Mouse (Mus musculus) MEL (cell line): ENCODE measurements around the gene Sh3tc1. TPM values are rescaled to one million over a fixed set of nuclear protein-coding genes. Genes with fewer than 3 reads are reported as not detected.

Experiments used
- DNase-seq: peaks from one replicate; pipeline ENCODE4 v3.0.0; 2011; ENCODE audit warnings: low read depth, low spot score
- H3K27ac ChIP-seq: 2 replicates; pipeline ENCODE4 v1.5.1; 2012; ENCODE audit warnings: low read depth, mild to moderate bottlenecking, control low read depth, low read length, moderate library complexity; ENCODE audit not compliant: control insufficient read depth
- H3K27me3 ChIP-seq, 2 experiments: fragments of 150-350 bp in 1 of 2; sonication (generic) in 1 of 2; 2 replicates each; pipeline ENCODE4 v1.6.1; 2012; ENCODE audit warnings: low read length in 2 of 2, mild to moderate bottlenecking in 2 of 2, improper control_type of control experiment in 1 of 2, moderate library complexity in 1 of 2; ENCODE audit not compliant: insufficient read depth in 2 of 2, control insufficient read depth in 1 of 2
- H3K36me3 ChIP-seq, 2 experiments: 2 replicates each; pipeline ENCODE4 v1.6.1; 2012 to 2014; ENCODE audit warnings: low read length in 2 of 2, improper control_type of control experiment in 1 of 2, inconsistent platforms in 1 of 2, mild to moderate bottlenecking in 1 of 2; ENCODE audit not compliant: insufficient read depth in 2 of 2, control insufficient read depth in 1 of 2
- H3K4me1 ChIP-seq, 2 experiments: fragments of 150-350 bp in 1 of 2; sonication (generic) in 1 of 2; 2 replicates each; pipeline ENCODE4 v1.6.1; 2012; ENCODE audit warnings: low read length in 2 of 2, improper control_type of control experiment in 1 of 2, mild to moderate bottlenecking in 1 of 2; ENCODE audit not compliant: insufficient read depth in 2 of 2, control insufficient read depth in 1 of 2
- H3K4me3 ChIP-seq, 2 experiments: fragments of 150-350 bp in 1 of 2; sonication (generic) in 1 of 2; 2 replicates each; pipeline ENCODE4 v1.5.1; 2012; ENCODE audit warnings: low read depth in 2 of 2, low read length in 2 of 2, mild to moderate bottlenecking in 2 of 2, moderate library complexity in 2 of 2, control low read depth in 1 of 2, improper control_type of control experiment in 1 of 2; ENCODE audit not compliant: control insufficient read depth in 1 of 2, insufficient read depth in 1 of 2
- H3K79me2 ChIP-seq: 2 replicates; pipeline ENCODE4 v1.6.1; 2012; ENCODE audit warnings: mild to moderate bottlenecking, low read length, moderate library complexity; ENCODE audit not compliant: control insufficient read depth, poor library complexity, insufficient read depth
- H3K9ac ChIP-seq: 2 replicates; pipeline ENCODE4 v1.6.1; 2012; ENCODE audit warnings: low read depth, mild to moderate bottlenecking, control low read depth, low read length, moderate library complexity; ENCODE audit not compliant: control insufficient read depth, poor library complexity, severe bottlenecking
- H3K9me3 ChIP-seq: fragments of 150-350 bp; sonication (generic); replicated peaks from 2 replicates; pipeline ENCODE4 v1.6.1; 2012; ENCODE audit warnings: mild to moderate bottlenecking, low read length, improper control_type of control experiment, moderate library complexity; ENCODE audit not compliant: insufficient read depth
- CTCF ChIP-seq, 3 experiments: IDR thresholded peaks in 2 of 3; conservative IDR thresholded peaks in 1 of 3; 2 replicates each; pipeline ENCODE4 v1.5.1; 2011 to 2012; ENCODE audit warnings: low read length in 3 of 3, low read depth in 2 of 3, mild to moderate bottlenecking in 2 of 3, improper control_type of control experiment in 1 of 3, inconsistent platforms in 1 of 3, mixed read lengths in 1 of 3, moderate library complexity in 1 of 3; ENCODE audit not compliant: control insufficient read depth in 1 of 3, insufficient read depth in 1 of 3, poor library complexity in 1 of 3, severe bottlenecking in 1 of 3
- ELF1 ChIP-seq: IDR thresholded peaks from 2 replicates; pipeline ENCODE4 v1.6.1; 2014; ENCODE audit warnings: low read depth, mild to moderate bottlenecking, inconsistent platforms, low read length, improper control_type of control experiment, moderate library complexity
- GABPA ChIP-seq: IDR thresholded peaks from 2 replicates; pipeline ENCODE4 v1.6.1; 2012; ENCODE audit warnings: low read depth, mild to moderate bottlenecking, inconsistent platforms, low read length, improper control_type of control experiment, moderate library complexity
- GATA1 ChIP-seq: IDR thresholded peaks from 2 replicates; pipeline ENCODE4 v1.6.1; 2011; ENCODE audit warnings: low read depth, low read length, improper control_type of control experiment
- HCFC1 ChIP-seq: IDR thresholded peaks from 2 replicates; pipeline ENCODE4 v1.6.1; 2012; ENCODE audit warnings: low read depth, mild to moderate bottlenecking, inconsistent platforms, low read length, improper control_type of control experiment, moderate library complexity
- JUND ChIP-seq: IDR thresholded peaks from 2 replicates; pipeline ENCODE4 v1.6.1; 2011; ENCODE audit warnings: low read depth, mild to moderate bottlenecking, improper control_type of control experiment, low read length
- KAT2A ChIP-seq: conservative IDR thresholded peaks from 2 replicates; pipeline ENCODE4 v1.6.1; 2012; ENCODE audit warnings: low read depth, low read length, improper control_type of control experiment, inconsistent platforms
- MEF2A ChIP-seq: IDR thresholded peaks from 2 replicates; pipeline ENCODE4 v1.6.1; 2014; ENCODE audit warnings: low read depth, mild to moderate bottlenecking, inconsistent platforms, low read length, improper control_type of control experiment; ENCODE audit not compliant: poor library complexity, insufficient replicate concordance, severe bottlenecking; ENCODE audit errors: extremely low read depth
- MYC ChIP-seq: IDR thresholded peaks from 2 replicates; pipeline ENCODE4 v1.6.1; 2011; ENCODE audit warnings: low read depth, mild to moderate bottlenecking, low read length, improper control_type of control experiment, moderate library complexity
- NRF1 ChIP-seq: IDR thresholded peaks from 2 replicates; pipeline ENCODE4 v1.6.1; 2014; ENCODE audit warnings: low read depth, mild to moderate bottlenecking, inconsistent platforms, low read length, improper control_type of control experiment, moderate library complexity; ENCODE audit not compliant: poor library complexity, insufficient read depth, severe bottlenecking
- POLR2A ChIP-seq, 2 experiments: IDR thresholded peaks; 2 replicates each; pipeline ENCODE4 v1.6.1; 2011 to 2012; ENCODE audit warnings: low read length in 2 of 2, mild to moderate bottlenecking in 2 of 2, control low read depth in 1 of 2, improper control_type of control experiment in 1 of 2, low read depth in 1 of 2, moderate library complexity in 1 of 2; ENCODE audit not compliant: control insufficient read depth in 1 of 2, insufficient read depth in 1 of 2, poor library complexity in 1 of 2
- SMC3 ChIP-seq: IDR thresholded peaks from 2 replicates; pipeline ENCODE4 v1.6.1; 2011; ENCODE audit warnings: low read depth, low read length, improper control_type of control experiment
- UBTF ChIP-seq: IDR thresholded peaks from 2 replicates; pipeline ENCODE4 v1.6.1; 2012; ENCODE audit warnings: low read depth, mild to moderate bottlenecking, inconsistent platforms, low read length, improper control_type of control experiment, moderate library complexity, borderline replicate concordance; ENCODE audit not compliant: insufficient read depth
- ZMIZ1 ChIP-seq: IDR thresholded peaks from 2 replicates; pipeline ENCODE4 v1.6.1; 2012; ENCODE audit warnings: low read depth, mild to moderate bottlenecking, inconsistent platforms, low read length, improper control_type of control experiment, moderate library complexity
- ZNF384 ChIP-seq: IDR thresholded peaks from 2 replicates; pipeline ENCODE4 v1.6.1; 2012; ENCODE audit warnings: low read depth, mild to moderate bottlenecking, inconsistent platforms, low read length, improper control_type of control experiment
- polyA plus RNA-seq, 2 experiments: library from polyadenylated mRNA; stranded (reverse) in 1 of 2; unstranded in 1 of 2; fragments of >175 nt in 1 of 2; fragments of >200 nt in 1 of 2; gene quantifications; 2 replicates each; pipeline versions ENCODE4 v1.2.1 to v1.2.4; 2012; ENCODE audit warnings: low replicate concordance in 2 of 2, low read depth in 1 of 2; ENCODE audit not compliant: insufficient read length in 2 of 2, insufficient read depth in 1 of 2, missing spikeins in 1 of 2
- total RNA-seq: library from RNA; depleted of rRNA; stranded (reverse); fragments of 300-350 nt; gene quantifications from 2 replicates; pipeline ENCODE4 v1.2.3, GENCODE M21; 2012

Sh3tc1 gene
- total and polyA plus RNA-seq, 3 experiments, result not detected

GRCm38 (mm10) chr5:35676964-35677363 is 62.8 kb downstream of the Sh3tc1 start:
- H3K27me3 ChIP-seq, result no peaks in the 10 kb centered on the region
- no peak overlapping the region for H3K4me3 ChIP-seq
- TF ChIP-seq GABPA (no peak), UBTF (no peak), JUND (no peak), HCFC1 (no peak), GATA1 (no peak), ZNF384 (no peak), ZMIZ1 (no peak), POLR2A (IDR thresholded peaks at IDR 0.05; ENCODE audit: control insufficient read depth in 1 of 2, insufficient read depth in 1 of 2, low read depth in 1 of 2, low read length in 2 of 2, poor library complexity in 1 of 2) (no peak), CTCF (IDR thresholded peaks at IDR 0.05 in 2 of 3, conservative IDR thresholded peaks at IDR 0.05 in 1 of 3; ENCODE audit: control insufficient read depth in 1 of 3, insufficient read depth in 1 of 3, low read depth in 2 of 3, low read length in 3 of 3, poor library complexity in 1 of 3, severe bottlenecking in 1 of 3) (no peak), SMC3 (no peak)
- no peak overlapping the region for H3K27ac ChIP-seq
- DNase-seq, result no peak
- H3K4me1 ChIP-seq, result no peaks in the 10 kb centered on the region
- no peaks in the 10 kb centered on the region for H3K79me2 ChIP-seq
- no peak overlapping the region for H3K9ac ChIP-seq
- H3K9me3 ChIP-seq, result no peaks in the 10 kb centered on the region; the same call in 1 of the 2 replicates
- H3K36me3 ChIP-seq, result no peaks in the 10 kb centered on the region

DNA sequence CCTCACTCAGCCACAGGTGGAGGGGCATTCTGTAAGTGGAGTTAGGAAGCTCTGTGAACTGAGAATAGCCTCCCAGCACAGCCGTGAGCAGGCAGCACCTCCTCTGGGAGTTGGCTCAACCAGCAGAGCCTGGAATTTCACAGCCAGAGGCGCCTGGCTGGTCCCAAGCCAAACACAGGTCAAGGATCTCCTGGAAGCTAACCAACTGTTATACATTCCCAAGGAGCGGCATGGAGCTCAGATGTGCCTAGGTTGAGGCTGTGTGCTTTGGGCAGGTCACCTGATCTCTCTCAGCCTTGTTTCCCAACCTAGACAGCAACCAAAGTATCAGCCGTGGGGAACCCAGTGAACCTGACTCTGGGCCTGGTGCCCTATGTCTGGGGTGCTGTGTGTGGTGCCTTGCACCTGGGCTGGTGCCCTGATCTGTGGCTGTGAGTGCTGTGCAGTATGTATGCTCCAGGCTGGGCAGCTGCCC is 65.7 kb downstream of the Sh3tc1 start:
- no peaks in the 10 kb centered on the region for H3K36me3 ChIP-seq
- no peak overlapping the region for H3K27ac ChIP-seq
- no peaks in the 10 kb centered on the region for H3K4me1 ChIP-seq
- no peak overlapping the region for H3K4me3 ChIP-seq
- DNase-seq, result no peak
- no peak for TF ChIP-seq NRF1
- TF ChIP-seq ZNF384, result no peak
- no peak for TF ChIP-seq ELF1
- TF ChIP-seq KAT2A, result no peak
- no peak for TF ChIP-seq MYC
- H3K79me2 ChIP-seq, result no peaks in the 10 kb centered on the region
- H3K27me3 ChIP-seq, result no peaks in the 10 kb centered on the region
- no peak overlapping the region for H3K9ac ChIP-seq
- no peaks in the 10 kb centered on the region; the same call in 1 of the 2 replicates for H3K9me3 ChIP-seq

DNA sequence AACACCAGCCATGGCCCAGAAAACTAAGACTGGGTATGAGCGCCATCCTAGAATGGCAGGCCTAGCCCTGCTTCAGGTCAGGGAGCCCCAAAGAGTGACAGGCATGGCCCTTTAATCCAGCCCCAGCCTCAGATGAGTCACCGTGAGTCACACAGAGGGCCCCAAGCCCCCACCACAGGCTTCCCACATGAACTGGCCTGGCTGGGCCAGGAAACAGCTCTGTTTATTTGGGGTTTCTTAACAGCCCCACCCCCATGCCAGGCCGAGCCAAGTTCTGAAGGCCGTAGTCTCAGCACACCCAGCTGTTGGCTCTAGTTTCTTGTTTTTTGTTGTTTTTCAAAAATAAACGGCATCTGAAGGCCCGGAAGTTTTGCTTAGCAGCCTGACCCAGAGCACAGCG is 66.7 kb downstream of the Sh3tc1 start:
- Histone ChIP-seq H3K79me2 (no peaks in the 10 kb centered on the region), H3K27me3 (no peaks in the 10 kb centered on the region), H3K9me3 (no peaks in the 10 kb centered on the region; the same call in 1 of the 2 replicates), H3K9ac (no peak overlapping the region), H3K27ac (no peak overlapping the region), H3K4me3 (no peak overlapping the region), H3K36me3 (no peaks in the 10 kb centered on the region), H3K4me1 (no peaks in the 10 kb centered on the region)
- no peak for TF ChIP-seq MEF2A
- DNase-seq, result no peak
